Comparison of ENCODE assay signal across 9 mouse cellular contexts in genomic region chr2:154454605-154455004, GRCm38 (mm10). TPM values are rescaled to one million over a fixed set of nuclear protein-coding genes. Genes with fewer than 3 reads are reported as not detected.
A peak's percentile ranks its signal among the peaks of the same experiment; 100 is the strongest.
DNase-seq lines count a peak whose midpoint lies in the region; ATAC-seq and TF ChIP-seq lines count a peak whose summit lies in the region.
"Had no signal": no experiment of that assay in that cellular context is flagged by ENCODE, and none has a peak within 500 bp of the region (broad histone marks: within the 10 kb centered on the region; RNA-seq: fewer than 3 reads in every experiment).

No protein-coding gene starts in this region.

- no peak for TF ChIP-seq POLR2A in cerebellum, adult 2 months (IDR thresholded peaks at IDR 0.05; ENCODE audit: borderline replicate concordance, insufficient read depth, low read length)

- ATAC-seq in intestine, embryonic 14.5 days (replicated peaks; ENCODE audit: low FRiP score, low TSS enrichment, low read depth), result peak; percentile 40; the same call in 1 of the 2 replicates
- no peak for ATAC-seq in intestine, embryonic 16.5 days
- ATAC-seq in hindbrain, embryonic 13.5 days (ENCODE audit: low FRiP score), result peak; percentile 43; the same call in 1 of the 2 replicates
- ATAC-seq in neural tube, embryonic 11.5 days (ENCODE audit: insufficient read depth, low FRiP score, low TSS enrichment), result no peak

- no peak overlapping the region for H3K4me3 ChIP-seq in intestine, embryonic 14.5 days (ENCODE audit: low read depth, low read length)
- H3K4me3 ChIP-seq in intestine, embryonic 16.5 days (ENCODE audit: low read length), result no peak overlapping the region
- H3K4me3 ChIP-seq in hindbrain, embryonic 13.5 days, result no peak overlapping the region
- no peak overlapping the region for H3K4me3 ChIP-seq in neural tube, embryonic 11.5 days (ENCODE audit: low read depth, low read length)
- H3K4me3 ChIP-seq in cerebellum, adult 2 months (replicated peaks; ENCODE audit: insufficient read depth, low read depth, low read length), result no peak overlapping the region

- no peak for DNase-seq in intestine, embryonic 14.5 days (ENCODE audit: low spot score)
- DNase-seq in embryo, embryonic 10.5 days (ENCODE audit: low spot score), result peak; percentile 74
- DNase-seq in neural tube, embryonic 11.5 days (ENCODE audit: low spot score), result peak; percentile 46
- DNase-seq in thymus, postnatal 14 days, result no peak
- DNase-seq in lung, adult 18-20 months, result no peak
- no peak for DNase-seq in cerebellum, adult 2 months
- DNase-seq: cerebellum, adult 9-10 months had no signal

- no peaks in the 10 kb centered on the region for H3K9me3 ChIP-seq in intestine, embryonic 14.5 days (ENCODE audit: control insufficient read depth, low read length)
- H3K9me3 ChIP-seq in intestine, embryonic 16.5 days (ENCODE audit: control insufficient read depth, low read length), result no peaks in the 10 kb centered on the region
- no peaks in the 10 kb centered on the region for H3K9me3 ChIP-seq in hindbrain, embryonic 13.5 days
- H3K9me3 ChIP-seq in neural tube, embryonic 11.5 days (ENCODE audit: control insufficient read depth, low read length), result no peaks in the 10 kb centered on the region

- no peaks in the 10 kb centered on the region for H3K36me3 ChIP-seq in intestine, embryonic 14.5 days (ENCODE audit: control insufficient read depth, insufficient read depth, low read length)
- H3K36me3 ChIP-seq in intestine, embryonic 16.5 days (ENCODE audit: control insufficient read depth, insufficient read depth, low read length), result no peaks in the 10 kb centered on the region
- no peaks in the 10 kb centered on the region for H3K36me3 ChIP-seq in hindbrain, embryonic 13.5 days
- no peaks in the 10 kb centered on the region for H3K36me3 ChIP-seq in neural tube, embryonic 11.5 days (ENCODE audit: control insufficient read depth, insufficient read depth, low read length)

- H3K27ac ChIP-seq in intestine, embryonic 14.5 days (ENCODE audit: low read depth), result no peak overlapping the region
- no peak overlapping the region for H3K27ac ChIP-seq in intestine, embryonic 16.5 days (ENCODE audit: low read length)
- H3K27ac ChIP-seq in hindbrain, embryonic 13.5 days, result peak overlapping the region; percentile 78
- H3K27ac ChIP-seq in neural tube, embryonic 11.5 days (ENCODE audit: low read depth, low read length), result no peak overlapping the region
- no peak overlapping the region for H3K27ac ChIP-seq in cerebellum, adult 2 months (ENCODE audit: insufficient read depth, low read length)

- no peak for TF ChIP-seq CTCF in cerebellum, adult 2 months (IDR thresholded peaks at IDR 0.05; ENCODE audit: borderline replicate concordance, insufficient read depth, low read depth, low read length)

- no peaks in the 10 kb centered on the region for H3K27me3 ChIP-seq in intestine, embryonic 14.5 days (replicated peaks; ENCODE audit: control insufficient read depth, insufficient read depth, low read length)
- no peaks in the 10 kb centered on the region for H3K27me3 ChIP-seq in intestine, embryonic 16.5 days (replicated peaks; ENCODE audit: control insufficient read depth, insufficient read depth, low read length)
- no peaks in the 10 kb centered on the region for H3K27me3 ChIP-seq in hindbrain, embryonic 13.5 days
- H3K27me3 ChIP-seq in neural tube, embryonic 11.5 days (ENCODE audit: control insufficient read depth, insufficient read depth, low read length), result no peaks in the 10 kb centered on the region
- no peaks in the 10 kb centered on the region for H3K27me3 ChIP-seq in cerebellum, adult 2 months (ENCODE audit: control insufficient read depth, insufficient read depth, low read length)

- WGBS in intestine, embryonic 14.5 days, result 45% methylated on average over 3 of the region's 3 CpGs
- WGBS in intestine, embryonic 16.5 days, result 51% methylated on average over 3 of the region's 3 CpGs
- 37% methylated on average over 3 of the region's 3 CpGs for WGBS in hindbrain, embryonic 13.5 days
- WGBS in neural tube, embryonic 11.5 days, result 48% methylated on average over 3 of the region's 3 CpGs
- WGBS in cerebellum, adult 2 months, result 80% methylated on average over 3 of the region's 3 CpGs

- H3K9ac ChIP-seq in intestine, embryonic 14.5 days (ENCODE audit: low read length), result no peak overlapping the region
- no peak overlapping the region for H3K9ac ChIP-seq in intestine, embryonic 16.5 days (ENCODE audit: low read depth, low read length)
- H3K9ac ChIP-seq in hindbrain, embryonic 13.5 days, result no peak overlapping the region
- no peak overlapping the region for H3K9ac ChIP-seq in neural tube, embryonic 11.5 days (ENCODE audit: low read length)

- H3K4me2 ChIP-seq in intestine, embryonic 14.5 days (ENCODE audit: low read length), result no peak overlapping the region
- no peak overlapping the region for H3K4me2 ChIP-seq in intestine, embryonic 16.5 days (ENCODE audit: low read depth, low read length)
- H3K4me2 ChIP-seq in hindbrain, embryonic 13.5 days, result no peak overlapping the region
- no peak overlapping the region for H3K4me2 ChIP-seq in neural tube, embryonic 11.5 days (ENCODE audit: low read depth)

- peaks cover 23% of the 10 kb centered on the region for H3K4me1 ChIP-seq in intestine, embryonic 14.5 days (replicated peaks; ENCODE audit: control insufficient read depth, insufficient read depth, low read length)
- peaks cover 18% of the 10 kb centered on the region for H3K4me1 ChIP-seq in intestine, embryonic 16.5 days (ENCODE audit: control insufficient read depth, insufficient read depth, low read length)
- H3K4me1 ChIP-seq in hindbrain, embryonic 13.5 days (replicated peaks), result peaks cover 25% of the 10 kb centered on the region
- peaks cover 6% of the 10 kb centered on the region; the same call in 1 of the 2 replicates for H3K4me1 ChIP-seq in neural tube, embryonic 11.5 days (ENCODE audit: control insufficient read depth, insufficient read depth, low read length)
- H3K4me1 ChIP-seq in cerebellum, adult 2 months (ENCODE audit: control insufficient read depth, insufficient read depth, low read length), result no peaks in the 10 kb centered on the region

RNA-seq across cellular contexts. Expression of gene Cbfa2t2, which starts 18.3 kb away (rescaled TPM):
- 33.6 and 42.3 TPM in 2 replicates for polyA plus RNA-seq in intestine, embryonic 14.5 days (2014; fragmentation: Nextera tagmentation; extraction: Ambion mirVana)
- polyA plus RNA-seq in intestine, embryonic 16.5 days (2015; fragmentation: Nextera tagmentation; extraction: Ambion mirVana), result 21.9 and 23.0 TPM in 2 replicates
- polyA plus RNA-seq in hindbrain, embryonic 13.5 days (2015; fragmentation: Nextera tagmentation; extraction: Ambion mirVana), result 56.1 and 58.7 TPM in 2 replicates
- 62.6 and 63.6 TPM in 2 replicates for polyA plus RNA-seq in neural tube, embryonic 11.5 days (2014; fragmentation: Nextera tagmentation; extraction: Ambion mirVana)
- 29.5 and 31.5 TPM in 2 replicates for polyA plus RNA-seq in cerebellum, adult 2 months (2012; rRNA removed)

RNA-seq across cellular contexts. Expression of gene Snta1, which starts 46.7 kb away (rescaled TPM):
- polyA plus RNA-seq in intestine, embryonic 14.5 days (2014; fragmentation: Nextera tagmentation; extraction: Ambion mirVana), result 2.3 and 2.7 TPM in 2 replicates
- polyA plus RNA-seq in intestine, embryonic 16.5 days (2015; fragmentation: Nextera tagmentation; extraction: Ambion mirVana), result 4.1 and 4.3 TPM in 2 replicates
- polyA plus RNA-seq in hindbrain, embryonic 13.5 days (2015; fragmentation: Nextera tagmentation; extraction: Ambion mirVana), result 7.4 and 7.6 TPM in 2 replicates
- 2.8 TPM in 2 replicates for polyA plus RNA-seq in neural tube, embryonic 11.5 days (2014; fragmentation: Nextera tagmentation; extraction: Ambion mirVana)
- polyA plus RNA-seq in cerebellum, adult 2 months (2012; rRNA removed), result 33.7 and 35.7 TPM in 2 replicates

Comparison
In these comparisons a context has a peak if more than half of its experiments do, and no peak if none do; other contexts are left out.
1. ATAC-seq: peak in intestine, embryonic 14.5 days (single experiment) and hindbrain, embryonic 13.5 days (single experiment); none in intestine, embryonic 16.5 days (single experiment) and neural tube, embryonic 11.5 days (single experiment).
2. DNase-seq: peak in embryo, embryonic 10.5 days (single experiment) and neural tube, embryonic 11.5 days (single experiment); none in intestine, embryonic 14.5 days (single experiment), thymus, postnatal 14 days (single experiment), lung, adult 18-20 months (0 of 2) and cerebellum, adult 2 months (0 of 2).